7 mouse cellular contexts compared by ENCODE assay signal in the genomic region with DNA sequence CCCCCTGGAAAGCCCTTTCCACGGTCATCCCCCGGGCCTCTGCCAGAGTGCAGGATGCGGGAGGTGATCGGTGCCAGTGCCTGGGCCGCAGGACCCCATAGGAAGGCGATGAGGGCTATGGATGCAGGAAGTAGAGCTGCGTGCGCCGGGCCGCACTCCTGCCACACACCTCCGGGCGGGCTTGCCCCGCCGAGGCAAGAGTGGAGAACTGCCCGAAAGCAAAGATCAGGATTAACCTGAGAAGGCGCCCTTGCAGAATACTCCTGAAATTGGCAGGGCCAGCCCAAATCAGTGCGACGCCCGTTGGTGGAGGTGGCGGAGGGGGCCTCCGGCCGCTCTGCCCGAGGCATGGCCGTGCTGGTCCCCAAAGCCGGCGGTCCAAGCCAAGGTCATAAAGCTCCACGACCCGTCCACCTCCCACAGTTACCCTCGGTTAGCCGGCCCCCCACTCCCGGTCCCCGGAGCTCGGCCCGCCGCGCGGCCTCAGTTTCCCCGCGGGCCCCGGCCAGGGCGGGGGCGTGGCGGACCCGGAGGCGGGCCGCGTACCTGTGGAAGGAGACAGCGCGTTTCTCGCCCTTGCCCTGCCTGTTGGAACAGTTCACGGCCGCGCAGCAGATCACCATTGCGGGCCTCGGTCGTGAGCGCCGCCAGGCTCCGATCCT. TPM values are rescaled to one million over a fixed set of nuclear protein-coding genes. Genes with fewer than 3 reads are reported as not detected.
DNase-seq lines count a peak whose midpoint lies in the region; ATAC-seq and TF ChIP-seq lines count a peak whose summit lies in the region.

No protein-coding gene starts in this region.

- no peak for TF ChIP-seq CTCF in spleen, adult 2 months (IDR thresholded peaks at IDR 0.05; ENCODE audit: extremely low read depth, insufficient read depth, insufficient read length, insufficient replicate concordance)
- TF ChIP-seq CTCF in liver, postnatal 0 days (IDR thresholded peaks at IDR 0.05; ENCODE audit: low read depth): no peak

- peak; percentile 41 for ATAC-seq in forebrain, embryonic 14.5 days
- peak; percentile 67 for ATAC-seq in intestine, embryonic 16.5 days
- peak; percentile 7 for ATAC-seq in liver, postnatal 0 days
- ATAC-seq in neural tube, embryonic 13.5 days (ENCODE audit: low read depth): peak; percentile 56

- H3K4me1 ChIP-seq in spleen, adult 2 months (ENCODE audit: control insufficient read depth, insufficient read depth, insufficient read length): peaks cover 5% of the 10 kb centered on the region; the same call in 1 of the 2 replicates
- H3K4me1 ChIP-seq in forebrain, embryonic 14.5 days (ENCODE audit: control insufficient read depth, insufficient read depth, low read length): peaks cover 15% of the 10 kb centered on the region
- peaks cover 22% of the 10 kb centered on the region for H3K4me1 ChIP-seq in intestine, embryonic 16.5 days (ENCODE audit: control insufficient read depth, insufficient read depth, low read length)
- H3K4me1 ChIP-seq in liver, postnatal 0 days (ENCODE audit: insufficient read depth): peaks cover 28% of the 10 kb centered on the region
- peaks cover 48% of the 10 kb centered on the region for H3K4me1 ChIP-seq in neural tube, embryonic 13.5 days (replicated peaks)

- no peak for DNase-seq in spleen, adult 2 months (ENCODE audit: low read depth in 1 of 2, low spot score in 2 of 2)
- DNase-seq in spleen, postnatal 14 days (ENCODE audit: low spot score in 2 of 2): no peak
- peak; percentile 49 to 59 for DNase-seq in adrenal gland, postnatal 36 days
- DNase-seq in forebrain, embryonic 14.5 days (ENCODE audit: low spot score): peak; percentile 42
- DNase-seq in liver, postnatal 0 days: peak; percentile 55

- H3K9ac ChIP-seq in forebrain, embryonic 14.5 days (ENCODE audit: low read length): peak overlapping the region; percentile 91
- H3K9ac ChIP-seq in intestine, embryonic 16.5 days (ENCODE audit: low read depth, low read length): peak overlapping the region; percentile 89
- H3K9ac ChIP-seq in liver, postnatal 0 days (replicated peaks): peak overlapping the region; percentile 96
- H3K9ac ChIP-seq in neural tube, embryonic 13.5 days: peak overlapping the region; percentile 90

- peak overlapping the region; percentile 98 for H3K4me3 ChIP-seq in spleen, adult 2 months (ENCODE audit: extremely low read depth, insufficient read depth, insufficient read length)
- peak overlapping the region; percentile 96 for H3K4me3 ChIP-seq in forebrain, embryonic 14.5 days (ENCODE audit: low read depth, low read length)
- H3K4me3 ChIP-seq in intestine, embryonic 16.5 days (ENCODE audit: low read length): peak overlapping the region; percentile 95
- H3K4me3 ChIP-seq in liver, postnatal 0 days (ENCODE audit: low read depth, low read length): peak overlapping the region; percentile 98
- H3K4me3 ChIP-seq in neural tube, embryonic 13.5 days: peak overlapping the region; percentile 98

- H3K4me2 ChIP-seq in forebrain, embryonic 14.5 days (ENCODE audit: low read length): peak overlapping the region; percentile 86
- H3K4me2 ChIP-seq in intestine, embryonic 16.5 days (ENCODE audit: low read depth, low read length): peak overlapping the region; percentile 78
- peak overlapping the region; percentile 98 for H3K4me2 ChIP-seq in liver, postnatal 0 days (ENCODE audit: low read depth, low read length)
- peak overlapping the region; percentile 88 for H3K4me2 ChIP-seq in neural tube, embryonic 13.5 days

- WGBS in spleen, adult 2 months: under 1% methylated on average over 58 of the region's 59 CpGs
- WGBS in forebrain, embryonic 14.5 days: under 1% methylated on average over 56 of the region's 59 CpGs
- WGBS in intestine, embryonic 16.5 days: 1% methylated on average over 56 of the region's 59 CpGs
- 2% methylated on average over 55 of the region's 59 CpGs for WGBS in liver, postnatal 0 days (ENCODE audit: insufficient replicate concordance)
- under 1% methylated on average over 58 of the region's 59 CpGs for WGBS in neural tube, embryonic 13.5 days

- no peak for TF ChIP-seq POLR2A in spleen, adult 2 months (IDR thresholded peaks at IDR 0.05; ENCODE audit: low read depth, low read length)

- H3K27me3 ChIP-seq in spleen, adult 2 months (ENCODE audit: control insufficient read depth, insufficient read depth, low read length): no peaks in the 10 kb centered on the region
- no peaks in the 10 kb centered on the region for H3K27me3 ChIP-seq in forebrain, embryonic 14.5 days (replicated peaks; ENCODE audit: control insufficient read depth, insufficient read depth, low read length)
- no peaks in the 10 kb centered on the region for H3K27me3 ChIP-seq in intestine, embryonic 16.5 days (replicated peaks; ENCODE audit: control insufficient read depth, insufficient read depth, low read length)
- no peaks in the 10 kb centered on the region for H3K27me3 ChIP-seq in liver, postnatal 0 days (ENCODE audit: insufficient read depth, low read length)
- no peaks in the 10 kb centered on the region for H3K27me3 ChIP-seq in neural tube, embryonic 13.5 days

- 0 out of 2 replicates have a peak overlapping the region, but pooled peaks have one; percentile 68 for H3K27ac ChIP-seq in spleen, adult 2 months (ENCODE audit: insufficient read depth, low read length)
- H3K27ac ChIP-seq in forebrain, embryonic 14.5 days (ENCODE audit: low read depth, low read length): peak overlapping the region; percentile 82
- H3K27ac ChIP-seq in intestine, embryonic 16.5 days (ENCODE audit: low read length): peak overlapping the region; percentile 85
- H3K27ac ChIP-seq in liver, postnatal 0 days (ENCODE audit: low read depth): peak overlapping the region; percentile 95
- H3K27ac ChIP-seq in neural tube, embryonic 13.5 days (replicated peaks): peak overlapping the region; percentile 92

- peaks cover 10% of the 10 kb centered on the region for H3K36me3 ChIP-seq in spleen, adult 2 months (ENCODE audit: control insufficient read depth, insufficient read depth, low read length)
- H3K36me3 ChIP-seq in forebrain, embryonic 14.5 days (ENCODE audit: control insufficient read depth, insufficient read depth, low read length): peaks cover 16% of the 10 kb centered on the region
- peaks cover 10% of the 10 kb centered on the region; the same call in 1 of the 2 replicates for H3K36me3 ChIP-seq in intestine, embryonic 16.5 days (ENCODE audit: control insufficient read depth, insufficient read depth, low read length)
- H3K36me3 ChIP-seq in liver, postnatal 0 days (replicated peaks; ENCODE audit: insufficient read depth, low read length): peaks cover 12% of the 10 kb centered on the region
- H3K36me3 ChIP-seq in neural tube, embryonic 13.5 days: peaks cover 18% of the 10 kb centered on the region

- TF ChIP-seq EP300 in liver, postnatal 0 days (IDR thresholded peaks at IDR 0.05; ENCODE audit: low read depth): no peak

- no peaks in the 10 kb centered on the region for H3K9me3 ChIP-seq in forebrain, embryonic 14.5 days (replicated peaks; ENCODE audit: control insufficient read depth, low read length)
- H3K9me3 ChIP-seq in intestine, embryonic 16.5 days (ENCODE audit: control insufficient read depth, low read length): no peaks in the 10 kb centered on the region
- no peaks in the 10 kb centered on the region for H3K9me3 ChIP-seq in liver, postnatal 0 days (ENCODE audit: low read length)
- no peaks in the 10 kb centered on the region for H3K9me3 ChIP-seq in neural tube, embryonic 13.5 days

RNA-seq across cellular contexts. Expression of a gene that starts 0.6 kb away (rescaled TPM):
- 16.5 and 17.2 TPM in 2 replicates for polyA plus RNA-seq in spleen, adult 2 months (2012; rRNA removed)
- 10 to 100 TPM; 45.4 to 57.4 TPM for total RNA-seq in adrenal gland, postnatal 36 days (2021)
- polyA plus RNA-seq in forebrain, embryonic 14.5 days (2014; fragmentation: Nextera tagmentation; extraction: Ambion mirVana): 38.4 and 44.4 TPM in 2 replicates
- 85.9 and 88.1 TPM in 2 replicates for polyA plus RNA-seq in intestine, embryonic 16.5 days (2015; fragmentation: Nextera tagmentation; extraction: Ambion mirVana)
- 13.0 TPM in 2 replicates for polyA plus RNA-seq in liver, postnatal 0 days (2015; fragmentation: Nextera tagmentation; extraction: Ambion mirVana)
- 38.2 and 40.7 TPM in 2 replicates for polyA plus RNA-seq in neural tube, embryonic 13.5 days (2015; fragmentation: Nextera tagmentation; extraction: Ambion mirVana)

RNA-seq across cellular contexts. Expression of a gene that starts 2.7 kb away (rescaled TPM):
- 38.5 and 43.0 TPM in 2 replicates for polyA plus RNA-seq in spleen, adult 2 months (2012; rRNA removed)
- total RNA-seq in adrenal gland, postnatal 36 days (2021): 10 to 100 TPM; 82.3 to 86.2 TPM
- polyA plus RNA-seq in forebrain, embryonic 14.5 days (2014; fragmentation: Nextera tagmentation; extraction: Ambion mirVana): 95.0 and 113 TPM in 2 replicates
- 64.9 and 69.1 TPM in 2 replicates for polyA plus RNA-seq in intestine, embryonic 16.5 days (2015; fragmentation: Nextera tagmentation; extraction: Ambion mirVana)
- polyA plus RNA-seq in liver, postnatal 0 days (2015; fragmentation: Nextera tagmentation; extraction: Ambion mirVana): 48.9 and 51.6 TPM in 2 replicates
- 102 and 104 TPM in 2 replicates for polyA plus RNA-seq in neural tube, embryonic 13.5 days (2015; fragmentation: Nextera tagmentation; extraction: Ambion mirVana)

RNA-seq across cellular contexts. Expression of a gene that starts 47.7 kb away (rescaled TPM):
- 43.7 and 44.0 TPM in 2 replicates for polyA plus RNA-seq in spleen, adult 2 months (2012; rRNA removed)
- total RNA-seq in adrenal gland, postnatal 36 days (2021): 10 to 100 TPM; 63.7 to 70.9 TPM
- 173 and 185 TPM in 2 replicates for polyA plus RNA-seq in forebrain, embryonic 14.5 days (2014; fragmentation: Nextera tagmentation; extraction: Ambion mirVana)
- 176 and 191 TPM in 2 replicates for polyA plus RNA-seq in intestine, embryonic 16.5 days (2015; fragmentation: Nextera tagmentation; extraction: Ambion mirVana)
- 73.3 and 78.9 TPM in 2 replicates for polyA plus RNA-seq in liver, postnatal 0 days (2015; fragmentation: Nextera tagmentation; extraction: Ambion mirVana)
- 155 and 158 TPM in 2 replicates for polyA plus RNA-seq in neural tube, embryonic 13.5 days (2015; fragmentation: Nextera tagmentation; extraction: Ambion mirVana)

RNA-seq across cellular contexts. Expression of a gene that starts 49.7 kb away (rescaled TPM):
- 7.1 and 7.6 TPM in 2 replicates for polyA plus RNA-seq in spleen, adult 2 months (2012; rRNA removed)
- total RNA-seq in adrenal gland, postnatal 36 days (2021): 10 to 100 TPM; 18.9 to 20.0 TPM
- polyA plus RNA-seq in forebrain, embryonic 14.5 days (2014; fragmentation: Nextera tagmentation; extraction: Ambion mirVana): 8.0 and 8.5 TPM in 2 replicates
- 15.9 TPM in 2 replicates for polyA plus RNA-seq in intestine, embryonic 16.5 days (2015; fragmentation: Nextera tagmentation; extraction: Ambion mirVana)
- 4.6 and 5.7 TPM in 2 replicates for polyA plus RNA-seq in liver, postnatal 0 days (2015; fragmentation: Nextera tagmentation; extraction: Ambion mirVana)
- polyA plus RNA-seq in neural tube, embryonic 13.5 days (2015; fragmentation: Nextera tagmentation; extraction: Ambion mirVana): 9.0 and 9.7 TPM in 2 replicates

Comparison
In these comparisons a context has a peak if more than half of its experiments do, and no peak if none do; other contexts are left out.
1. DNase-seq: peak in adrenal gland, postnatal 36 days (2 of 2), forebrain, embryonic 14.5 days (single experiment) and liver, postnatal 0 days (single experiment); none in spleen, adult 2 months (0 of 2) and spleen, postnatal 14 days (0 of 2).
2. ATAC-seq: peak in every context shown above with its lines; median percentile 67 in intestine, embryonic 16.5 days; 56 in neural tube, embryonic 13.5 days; 41 in forebrain, embryonic 14.5 days; 7 in liver, postnatal 0 days.
3. Peak in every context shown above with its lines, with median percentiles within 50 percentile points of each other: H3K27ac ChIP-seq, H3K4me3 ChIP-seq, H3K4me2 ChIP-seq and H3K9ac ChIP-seq.